Mouse (Mus musculus): Measurements from ENCODE around the gene Syne3.

GRCm38 (mm10) chr12:104898718-104899117, 110.9 kb downstream of the Syne3 start:
- TF ChIP-seq HCFC1 (IDR thresholded peaks at IDR 0.05; ENCODE audit: borderline replicate concordance, insufficient read depth, low read length), result peak; percentile 44; the same call in 1 of the 2 replicates
- TF ChIP-seq MAFK (IDR thresholded peaks at IDR 0.05; ENCODE audit: insufficient read depth, low read depth, low read length), result no peak
- TF ChIP-seq ZC3H11A (IDR thresholded peaks at IDR 0.05; ENCODE audit: borderline replicate concordance, low read depth, low read length), result peak; percentile 41; the same call in 1 of the 2 replicates
- no peak for TF ChIP-seq ZNF384 (IDR thresholded peaks at IDR 0.05; ENCODE audit: low read depth, low read length)
- TF ChIP-seq CHD2 (IDR thresholded peaks at IDR 0.05; ENCODE audit: low read depth, low read length), result no peak
